Mouse (Mus musculus): ENCODE measurements around the gene Picalm.

GRCm38 (mm10) chr7:90165970-90166369 lies 36.0 kb downstream of the Picalm start:
- TF ChIP-seq CTCF (conservative IDR thresholded peaks at IDR 0.05; ENCODE audit: insufficient read depth, insufficient read length, low read depth, low read length): no peak
- TF ChIP-seq POLR2A (IDR thresholded peaks at IDR 0.05; ENCODE audit: low read depth, low read length): no peak
